Mouse (Mus musculus) MN1 (cell line): ENCODE measurements around the gene Herpud1.
"Not testable (repeated sequence)": the region's sequence is repeated elsewhere in the genome, so short reads cannot be mapped to it uniquely, and the experiment has no call there.

ENCODE experiments used
- DNase-seq: peaks from one replicate; pipeline ENCODE4 v3.0.0-alpha.2; 2016; ENCODE audit warnings: low spot score

Herpud1 gene

DNA sequence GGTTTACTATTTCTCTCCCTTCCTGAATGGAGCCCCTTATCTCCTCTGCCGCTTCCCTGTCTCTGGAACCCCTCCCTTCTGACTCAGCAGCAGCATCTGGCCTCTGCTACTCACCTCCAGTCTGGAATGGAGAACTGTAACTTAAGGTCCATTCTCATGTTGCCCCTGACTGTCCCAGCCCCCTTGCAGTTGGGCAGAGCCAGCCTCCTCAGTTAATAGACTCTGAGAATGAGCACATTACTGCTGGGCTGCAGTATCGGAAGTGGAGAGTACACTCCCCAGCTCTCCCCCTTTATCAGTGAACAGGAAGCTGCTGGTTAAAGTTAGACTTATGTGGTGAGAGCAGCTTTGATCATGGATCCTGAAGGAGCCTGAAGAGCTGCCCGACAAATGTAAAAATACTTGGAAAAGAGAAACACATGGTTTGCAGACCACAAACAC lies 10.7 kb upstream of the Herpud1 start:
- no peak for DNase-seq

GRCm38 (mm10) chr8:94376176-94376575 lies 10.1 kb upstream of the Herpud1 start:
- no peak for DNase-seq

GRCm38 (mm10) chr8:94376580-94376979 lies 9.7 kb upstream of the Herpud1 start:
- DNase-seq: no peak

DNA sequence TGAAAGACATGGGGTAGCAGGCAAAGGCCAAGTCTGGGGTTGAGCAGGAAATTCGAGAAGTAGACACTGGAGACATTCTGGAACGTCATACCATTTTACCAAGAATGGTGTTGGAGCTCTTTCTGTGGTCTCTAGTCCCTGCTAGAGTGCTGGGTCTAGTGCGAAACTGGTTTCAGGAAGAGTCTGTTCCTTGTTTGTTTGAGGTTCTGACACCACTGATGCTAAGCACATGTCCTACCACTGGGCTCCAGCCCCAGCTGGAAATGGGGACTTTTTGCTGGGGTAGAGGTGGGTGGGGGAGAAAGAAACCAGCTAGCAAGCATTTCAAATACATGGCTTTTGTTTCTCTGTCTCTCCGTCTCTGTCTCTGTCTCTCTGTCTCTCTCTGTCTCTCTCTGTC lies 9.2 kb upstream of the Herpud1 start:
- no peak for DNase-seq

DNA sequence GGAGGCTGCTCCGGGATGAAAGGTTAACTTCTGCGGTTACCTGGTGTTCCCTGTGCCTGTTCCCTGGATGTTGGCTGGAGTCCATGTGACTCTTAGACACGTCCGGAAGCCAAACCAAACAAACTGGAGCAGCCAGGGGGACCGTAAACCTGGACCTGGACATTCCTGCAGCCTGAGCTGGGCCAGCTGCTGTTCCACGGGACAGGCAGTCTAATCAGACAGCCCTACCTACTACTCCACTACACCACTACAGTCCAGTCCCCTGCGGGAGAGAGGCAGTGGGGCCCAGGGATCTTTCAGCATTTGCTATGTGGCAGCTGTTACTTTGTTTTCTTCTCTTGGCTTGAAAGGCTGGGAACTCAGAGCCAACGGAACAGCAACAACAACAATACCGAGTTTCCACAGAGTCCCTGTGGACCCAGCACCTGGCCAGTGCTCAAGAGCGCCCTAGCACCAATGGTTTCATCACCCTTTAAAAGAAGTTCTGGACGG lies 8.5 kb upstream of the Herpud1 start:
- no peak for DNase-seq

DNA sequence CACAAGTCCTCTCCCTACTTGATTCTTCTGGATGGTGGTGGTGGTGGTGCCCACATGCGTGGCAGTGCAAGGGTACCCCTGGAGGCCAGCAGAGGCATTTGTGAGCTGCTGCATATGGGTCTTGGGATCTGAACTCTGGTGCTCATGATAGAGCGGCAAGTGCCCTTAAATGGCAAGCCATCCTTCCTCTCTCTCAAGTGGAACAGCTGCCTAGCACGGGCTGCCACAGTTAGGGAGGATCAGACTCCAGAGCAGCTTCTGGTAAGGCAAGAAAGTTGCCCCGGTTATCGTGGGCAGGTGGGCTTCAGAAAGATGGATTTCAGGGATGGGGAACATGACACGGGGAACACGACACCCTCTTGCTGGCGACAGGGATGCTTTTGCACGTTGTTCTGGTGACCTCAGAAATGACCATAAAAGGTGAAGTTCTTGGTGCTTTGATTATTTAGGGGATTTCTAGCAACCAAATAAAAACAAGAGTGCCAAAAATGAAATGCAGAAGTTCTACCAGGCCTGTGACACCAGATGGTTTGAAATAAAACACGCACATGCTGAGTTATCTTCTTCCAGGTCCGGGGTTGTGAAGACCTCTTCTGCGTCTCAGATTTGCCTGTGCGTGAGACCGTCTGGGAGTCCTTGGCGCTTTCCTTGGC lies 7.3 kb upstream of the Herpud1 start:
- DNase-seq: no peak

- no peak for DNase-seq
These were observed 6.6 kb upstream of the Herpud1 start for GRCm38 (mm10) chr8:94379686-94380085.

- no peak for DNase-seq
These were observed 2.1 kb upstream of the Herpud1 start for GRCm38 (mm10) chr8:94384166-94384565.

DNA sequence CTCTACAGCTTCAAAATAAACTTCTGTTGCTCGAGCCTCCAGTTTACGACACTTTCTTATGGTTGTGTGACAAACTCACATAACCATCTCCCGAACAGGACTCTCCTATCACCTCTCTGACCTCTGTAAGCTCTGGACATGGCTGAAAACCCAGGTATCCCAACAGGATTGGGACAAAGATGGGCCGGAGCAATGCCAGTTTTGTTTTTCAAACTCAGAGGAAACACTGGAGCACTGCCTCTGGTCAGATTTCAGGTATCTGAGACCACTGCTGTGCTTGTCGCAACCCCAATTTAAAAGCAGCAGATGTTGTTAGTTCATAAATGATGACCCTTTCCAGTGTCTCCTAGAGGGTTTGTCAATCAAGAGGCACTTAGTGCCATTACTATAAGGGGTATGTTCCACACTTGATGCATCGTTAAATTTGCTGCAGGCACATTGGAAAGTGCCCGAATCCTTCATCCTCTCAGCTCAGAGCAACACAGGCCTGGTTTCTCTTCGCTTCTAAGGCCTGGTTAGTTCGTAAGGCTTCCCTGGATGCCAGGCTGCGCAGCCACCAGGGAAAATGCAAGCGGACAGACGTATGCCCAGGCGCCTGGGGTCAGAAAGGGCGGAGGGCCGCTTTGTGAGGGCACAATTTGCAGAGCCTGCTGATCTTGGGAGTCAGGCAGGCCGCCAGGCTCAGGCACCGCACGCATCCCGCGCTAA lies 578 bp upstream of the Herpud1 start:
- DNase-seq: no peak

GRCm38 (mm10) chr8:94387027-94387684 lies 918 bp downstream of the Herpud1 start:
- peak; percentile 82 for DNase-seq

DNA sequence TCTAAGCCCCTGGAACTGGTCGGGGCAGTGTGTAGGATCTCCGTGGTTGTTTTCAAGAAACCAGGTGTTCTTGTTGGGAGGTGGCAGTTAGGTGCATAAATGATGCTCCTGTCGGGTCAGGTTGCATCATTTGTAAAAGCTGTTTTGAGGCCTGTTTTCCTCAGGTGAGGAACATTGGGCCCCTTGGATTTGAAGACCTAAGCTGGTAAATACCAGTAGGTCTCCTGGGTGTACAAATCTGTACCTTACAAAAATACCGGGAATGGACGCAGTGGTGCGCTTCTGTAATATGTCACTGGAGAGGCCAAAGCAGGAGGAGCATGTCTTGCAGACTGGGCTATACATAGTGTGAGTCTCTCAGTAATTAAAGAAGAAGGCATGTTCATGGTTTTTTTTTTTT lies 1.5 kb downstream of the Herpud1 start:
- peak; percentile 54 for DNase-seq

GRCm38 (mm10) chr8:94389531-94389930 lies 3.3 kb downstream of the Herpud1 start:
- DNase-seq: no peak

- peak; percentile 77 for DNase-seq
These were observed 4.2 kb downstream of the Herpud1 start for GRCm38 (mm10) chr8:94390429-94390828.

GRCm38 (mm10) chr8:94390910-94391309 lies 4.7 kb downstream of the Herpud1 start:
- DNase-seq: no peak

- peak; percentile 71 for DNase-seq
These were observed 5.9 kb downstream of the Herpud1 start for GRCm38 (mm10) chr8:94392147-94392546.

GRCm38 (mm10) chr8:94392648-94393047 lies 6.4 kb downstream of the Herpud1 start:
- DNase-seq: peak; percentile 43

- DNase-seq: no peak
These were observed 9.8 kb downstream of the Herpud1 start for GRCm38 (mm10) chr8:94395851-94396540.

DNA sequence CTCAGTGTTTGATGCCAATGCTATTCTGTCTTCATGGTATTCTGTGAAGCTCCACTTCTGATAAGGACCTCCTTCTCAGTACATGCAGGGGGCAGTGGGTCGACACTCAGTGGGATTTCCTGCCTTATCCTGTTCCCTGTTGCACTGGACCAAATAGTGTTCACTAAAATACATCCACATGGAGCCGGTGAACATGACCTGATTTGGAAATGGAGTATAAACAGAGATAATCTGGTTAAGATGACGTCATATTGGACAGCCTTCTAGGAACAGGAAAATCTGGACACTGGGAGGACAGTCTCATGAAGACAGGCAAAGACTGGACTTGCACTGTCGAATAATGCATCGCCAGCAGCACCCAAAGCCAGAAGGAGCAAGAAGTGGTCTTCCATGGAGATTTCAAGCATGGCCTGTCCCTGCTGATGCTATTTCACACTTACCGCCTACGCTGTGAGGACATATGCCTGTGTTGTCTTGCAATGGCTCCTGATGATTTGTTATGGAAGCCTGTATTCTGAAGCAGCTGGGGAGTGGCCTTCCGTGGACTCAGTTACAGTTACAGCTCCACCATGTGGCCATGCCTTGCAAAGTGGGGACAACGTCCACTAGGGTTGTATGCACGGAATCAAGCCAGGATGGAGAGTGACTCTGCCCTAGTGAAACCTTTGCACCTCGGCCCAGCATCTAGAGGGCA lies 10.9 kb downstream of the Herpud1 start:
- peak; percentile 78 for DNase-seq

DNA sequence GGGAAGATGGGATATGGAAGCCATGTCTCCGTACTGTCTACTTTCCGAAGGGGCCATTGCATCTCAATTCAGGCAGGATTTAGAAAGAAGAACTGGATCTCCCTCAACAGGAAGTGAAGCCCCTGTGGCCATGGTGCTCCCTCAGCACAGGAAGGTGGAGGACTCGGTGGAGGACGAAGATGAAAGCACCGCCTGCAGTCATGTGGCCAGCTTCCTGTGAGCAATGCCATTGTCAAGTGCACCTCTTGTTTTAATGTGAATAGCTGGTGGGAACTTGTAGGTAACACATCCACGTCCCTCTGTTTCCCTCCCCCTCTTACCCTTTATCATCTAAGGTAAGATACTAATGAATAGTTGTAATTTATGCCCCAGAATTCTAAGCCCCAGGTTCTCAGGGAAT lies 12.3 kb downstream of the Herpud1 start:
- no peak for DNase-seq

DNA sequence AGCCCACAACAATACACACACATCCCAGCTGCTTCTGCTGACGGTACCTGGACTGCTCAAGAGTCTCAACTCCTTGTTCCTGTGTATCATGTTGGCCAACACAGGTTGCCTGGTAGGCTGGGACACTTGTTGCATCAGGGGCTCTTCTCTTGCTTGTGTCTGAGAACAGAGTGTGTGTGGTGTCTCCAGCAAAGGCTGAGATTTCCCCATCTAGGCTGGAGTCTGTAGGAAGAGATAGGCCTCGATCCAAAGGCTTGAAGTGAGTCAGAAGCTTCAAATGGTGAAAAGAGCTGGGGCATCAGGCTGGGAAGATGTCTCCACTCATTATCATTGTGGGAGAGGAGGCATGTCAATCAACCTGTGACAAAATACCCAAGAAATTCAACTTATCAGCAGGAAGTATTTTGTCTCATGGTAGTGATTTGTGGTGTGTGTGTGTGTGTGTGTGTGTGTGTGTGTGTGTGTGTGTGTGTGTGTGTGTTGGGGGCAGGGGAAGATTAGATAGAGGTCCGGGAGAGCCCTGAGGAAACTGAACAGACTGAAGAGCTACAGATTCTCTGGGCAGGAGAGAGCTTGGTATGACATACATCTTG lies 13.2 kb downstream of the Herpud1 start:
- no peak for DNase-seq

DNA sequence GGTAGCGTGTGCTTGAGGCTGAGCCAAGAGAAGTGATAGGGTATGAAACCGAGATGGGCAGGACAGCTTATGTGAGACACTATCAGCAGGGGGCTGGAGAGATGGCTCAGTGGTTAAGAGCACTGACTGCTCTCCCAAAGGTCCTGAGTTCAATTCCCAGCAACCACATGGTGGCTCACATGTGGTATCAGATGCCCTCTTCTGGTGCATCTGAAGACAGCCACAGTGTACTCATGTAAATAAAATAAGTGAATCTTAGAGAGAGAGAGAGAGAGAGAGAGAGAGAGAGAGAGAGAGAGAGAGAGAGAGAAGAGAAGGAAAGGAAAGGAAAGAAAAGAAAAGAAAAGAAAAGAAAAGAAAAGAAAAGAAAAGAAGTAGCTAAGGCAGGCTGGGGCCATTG lies 13.7 kb downstream of the Herpud1 start:
- not testable (repeated sequence) for DNase-seq
